ENCODE assay signal across 9 mouse cellular contexts in the genomic region with DNA sequence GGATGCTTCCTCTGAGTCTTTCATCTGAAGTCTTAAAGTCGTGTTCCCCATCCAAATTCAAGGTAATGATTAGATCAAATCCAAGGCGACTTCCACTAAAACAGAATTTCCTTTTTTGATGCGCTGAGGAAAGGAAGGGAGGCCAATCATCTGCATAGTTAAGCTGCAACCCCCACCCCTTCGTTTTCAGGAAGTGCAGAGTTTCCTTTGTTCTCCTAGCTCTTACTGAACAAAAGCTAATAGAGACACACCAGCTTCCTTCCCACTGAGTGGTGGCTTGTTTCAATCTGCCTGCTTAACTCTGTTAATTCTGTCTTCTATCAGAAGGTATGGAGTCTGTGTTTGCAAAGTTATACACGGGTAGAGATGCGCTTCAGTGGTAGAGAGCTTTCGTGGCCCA. TPM values are rescaled to one million over a fixed set of nuclear protein-coding genes. Genes with fewer than 3 reads are reported as not detected.
DNase-seq lines count a peak whose midpoint lies in the region; ATAC-seq and TF ChIP-seq lines count a peak whose summit lies in the region.
"Had no signal": no experiment of that assay in that cellular context is flagged by ENCODE, and none has a peak within 500 bp of the region (broad histone marks: within the 10 kb centered on the region; RNA-seq: fewer than 3 reads in every experiment).

No protein-coding gene starts in this region.

- peak overlapping the region; percentile 83 for H3K9ac ChIP-seq in heart, embryonic 13.5 days
- H3K9ac ChIP-seq: embryonic facial prominence, embryonic 15.5 days; neural tube, embryonic 12.5 days had no signal

- 8% methylated on average over 7 of the region's 7 CpGs for WGBS in spleen, adult 2 months
- WGBS in heart, embryonic 13.5 days = 39% methylated on average over 7 of the region's 7 CpGs
- 24% methylated on average over 7 of the region's 7 CpGs for WGBS in lung, adult 2 months

- peaks cover 11% of the 10 kb centered on the region for H3K4me1 ChIP-seq in spleen, adult 2 months (ENCODE audit: control insufficient read depth, insufficient read depth, insufficient read length)
- H3K4me1 ChIP-seq in heart, embryonic 13.5 days = peaks cover 19% of the 10 kb centered on the region
- peaks cover 3% of the 10 kb centered on the region; the same call in 1 of the 2 replicates for H3K4me1 ChIP-seq in lung, adult 2 months (ENCODE audit: control insufficient read depth, insufficient read depth, low read length)
- H3K4me1 ChIP-seq: embryonic facial prominence, embryonic 15.5 days had no signal

- H3K27ac ChIP-seq in spleen, adult 2 months (ENCODE audit: insufficient read depth, low read length) = no peak overlapping the region
- peak overlapping the region; percentile 78 for H3K27ac ChIP-seq in heart, embryonic 13.5 days (replicated peaks)
- H3K27ac ChIP-seq: embryonic facial prominence, embryonic 15.5 days; neural tube, embryonic 12.5 days had no signal

- H3K9me3 ChIP-seq in heart, embryonic 13.5 days = no peaks in the 10 kb centered on the region
- H3K9me3 ChIP-seq: embryonic facial prominence, embryonic 15.5 days; neural tube, embryonic 12.5 days had no signal

- no peak for TF ChIP-seq POLR2A in spleen, adult 2 months (IDR thresholded peaks at IDR 0.05; ENCODE audit: low read depth, low read length)
- TF ChIP-seq POLR2A in lung, adult 2 months (IDR thresholded peaks at IDR 0.05; ENCODE audit: borderline replicate concordance, extremely low read depth, low read depth, low read length) = peak; percentile 21; the same call in 1 of the 2 replicates

- intact Hi-C loops in left cerebral cortex, postnatal 14 days (cut with DNase I) = no loop called here

- ATAC-seq in heart, embryonic 13.5 days (ENCODE audit: extremely low read depth, insufficient number of reproducible peaks, low FRiP score, low TSS enrichment) = no peak
- no peak for ATAC-seq in erythroblast, adult 5-6 weeks (replicated peaks; ENCODE audit: low FRiP score, poor library complexity, severe bottlenecking)

- H3K27me3 ChIP-seq in spleen, adult 2 months (ENCODE audit: control insufficient read depth, insufficient read depth, low read length) = no peaks in the 10 kb centered on the region
- H3K27me3 ChIP-seq in heart, embryonic 13.5 days (replicated peaks) = peaks cover 14% of the 10 kb centered on the region; the same call in 1 of the 2 replicates

- no peak for TF ChIP-seq CTCF in spleen, adult 2 months (IDR thresholded peaks at IDR 0.05; ENCODE audit: extremely low read depth, insufficient read depth, insufficient read length, insufficient replicate concordance)
- no peak for TF ChIP-seq CTCF in lung, adult 2 months (IDR thresholded peaks at IDR 0.05; ENCODE audit: insufficient read depth, low read length)

- H3K36me3 ChIP-seq in spleen, adult 2 months (ENCODE audit: control insufficient read depth, insufficient read depth, low read length) = no peaks in the 10 kb centered on the region
- H3K36me3 ChIP-seq in heart, embryonic 13.5 days = peaks cover 5% of the 10 kb centered on the region
- H3K36me3 ChIP-seq: embryonic facial prominence, embryonic 15.5 days; neural tube, embryonic 12.5 days had no signal

- DNase-seq in spleen, adult 2 months (ENCODE audit: low read depth in 1 of 2, low spot score in 2 of 2) = no peak
- no peak for DNase-seq in spleen, adult 18-20 months
- no peak for DNase-seq in lung, adult 2 months
- no peak for DNase-seq in cerebellum, adult 9-10 months
- no peak for DNase-seq in left cerebral cortex, postnatal 14 days (ENCODE audit: low spot score in 2 of 2)

- H3K4me3 ChIP-seq in spleen, adult 2 months (ENCODE audit: extremely low read depth, insufficient read depth, insufficient read length) = peak overlapping the region; percentile 12; the same call in 1 of the 2 replicates
- peak overlapping the region; percentile 71 for H3K4me3 ChIP-seq in heart, embryonic 13.5 days
- peak overlapping the region; percentile 65 for H3K4me3 ChIP-seq in lung, adult 2 months (replicated peaks; ENCODE audit: extremely low read depth, low read depth, low read length)
- H3K4me3 ChIP-seq: neural tube, embryonic 12.5 days had no signal

- peak overlapping the region; percentile 94 for H3K4me2 ChIP-seq in heart, embryonic 13.5 days
- H3K4me2 ChIP-seq: embryonic facial prominence, embryonic 15.5 days; neural tube, embryonic 12.5 days had no signal

RNA-seq across cellular contexts. Expression of gene Thsd1, which starts 1.5 kb away (rescaled TPM):
- 2.1 and 2.3 TPM in 2 replicates for polyA plus RNA-seq in spleen, adult 2 months (2012; rRNA removed)
- polyA plus RNA-seq in heart, embryonic 13.5 days (2015; fragmentation: Nextera tagmentation; extraction: Ambion mirVana) = 15.0 and 15.3 TPM in 2 replicates
- polyA plus RNA-seq in lung, adult 2 months (2012; rRNA removed) = 23.1 and 25.5 TPM in 2 replicates
- 0.21 and 0.58 TPM in 2 replicates for total RNA-seq in erythroblast, adult 5-6 weeks (2015; ENCODE audit: low replicate concordance)
- 0.28 TPM in 1 of 2 replicates, not detected in the other for total RNA-seq in erythroblast, adult 5-6 weeks (2017; ENCODE audit: low replicate concordance)
- total RNA-seq in left cerebral cortex, postnatal 14 days (2021) = 1 to 10 TPM; 5.7 to 5.9 TPM

RNA-seq across cellular contexts. Expression of gene Vps36, which starts 36.0 kb away (rescaled TPM):
- polyA plus RNA-seq in spleen, adult 2 months (2012; rRNA removed) = 5.2 and 5.9 TPM in 2 replicates
- polyA plus RNA-seq in heart, embryonic 13.5 days (2015; fragmentation: Nextera tagmentation; extraction: Ambion mirVana) = 22.6 and 23.4 TPM in 2 replicates
- 10.1 and 14.6 TPM in 2 replicates for polyA plus RNA-seq in lung, adult 2 months (2012; rRNA removed)
- 10.0 and 12.3 TPM in 2 replicates for total RNA-seq in erythroblast, adult 5-6 weeks (2015; ENCODE audit: low replicate concordance)
- 8.5 and 11.8 TPM in 2 replicates for total RNA-seq in erythroblast, adult 5-6 weeks (2017; ENCODE audit: low replicate concordance)
- total RNA-seq in left cerebral cortex, postnatal 14 days (2021) = 10 to 100 TPM; 34.2 to 35.6 TPM

RNA-seq across cellular contexts. Expression of gene Ckap2, which starts 43.0 kb away (rescaled TPM):
- 1.8 and 2.6 TPM in 2 replicates for polyA plus RNA-seq in spleen, adult 2 months (2012; rRNA removed)
- 31.6 and 33.3 TPM in 2 replicates for polyA plus RNA-seq in heart, embryonic 13.5 days (2015; fragmentation: Nextera tagmentation; extraction: Ambion mirVana)
- polyA plus RNA-seq in lung, adult 2 months (2012; rRNA removed) = 0.20 and 1.3 TPM in 2 replicates
- total RNA-seq in erythroblast, adult 5-6 weeks (2015; ENCODE audit: low replicate concordance) = 28.0 and 39.6 TPM in 2 replicates
- 34.1 and 40.0 TPM in 2 replicates for total RNA-seq in erythroblast, adult 5-6 weeks (2017; ENCODE audit: low replicate concordance)
- 1 to 10 TPM; 1.3 to 2.2 TPM for total RNA-seq in left cerebral cortex, postnatal 14 days (2021)

RNA-seq across cellular contexts. Expression of gene Tpte, which starts 54.6 kb away (rescaled TPM):
- not detected in 2 replicates for polyA plus RNA-seq in spleen, adult 2 months (2012; rRNA removed)
- not detected in 2 replicates for polyA plus RNA-seq in heart, embryonic 13.5 days (2015; fragmentation: Nextera tagmentation; extraction: Ambion mirVana)
- polyA plus RNA-seq in lung, adult 2 months (2012; rRNA removed) = not detected in 2 replicates
- total RNA-seq in erythroblast, adult 5-6 weeks (2015; ENCODE audit: low replicate concordance) = not detected in 2 replicates
- total RNA-seq in erythroblast, adult 5-6 weeks (2017; ENCODE audit: low replicate concordance) = not detected in 2 replicates
- not detected for total RNA-seq in left cerebral cortex, postnatal 14 days (2021)
- polyA plus RNA-seq: embryonic facial prominence, embryonic 15.5 days; neural tube, embryonic 12.5 days had no signal

Comparison
In these comparisons a context has a peak if more than half of its experiments do, and no peak if none do; other contexts are left out.
1. H3K4me3 ChIP-seq: peak in every context shown above with its lines; median percentile 71 in heart, embryonic 13.5 days; 65 in lung, adult 2 months; 12 in spleen, adult 2 months.